11 mouse cellular contexts compared by ENCODE assay signal in the genomic region with DNA sequence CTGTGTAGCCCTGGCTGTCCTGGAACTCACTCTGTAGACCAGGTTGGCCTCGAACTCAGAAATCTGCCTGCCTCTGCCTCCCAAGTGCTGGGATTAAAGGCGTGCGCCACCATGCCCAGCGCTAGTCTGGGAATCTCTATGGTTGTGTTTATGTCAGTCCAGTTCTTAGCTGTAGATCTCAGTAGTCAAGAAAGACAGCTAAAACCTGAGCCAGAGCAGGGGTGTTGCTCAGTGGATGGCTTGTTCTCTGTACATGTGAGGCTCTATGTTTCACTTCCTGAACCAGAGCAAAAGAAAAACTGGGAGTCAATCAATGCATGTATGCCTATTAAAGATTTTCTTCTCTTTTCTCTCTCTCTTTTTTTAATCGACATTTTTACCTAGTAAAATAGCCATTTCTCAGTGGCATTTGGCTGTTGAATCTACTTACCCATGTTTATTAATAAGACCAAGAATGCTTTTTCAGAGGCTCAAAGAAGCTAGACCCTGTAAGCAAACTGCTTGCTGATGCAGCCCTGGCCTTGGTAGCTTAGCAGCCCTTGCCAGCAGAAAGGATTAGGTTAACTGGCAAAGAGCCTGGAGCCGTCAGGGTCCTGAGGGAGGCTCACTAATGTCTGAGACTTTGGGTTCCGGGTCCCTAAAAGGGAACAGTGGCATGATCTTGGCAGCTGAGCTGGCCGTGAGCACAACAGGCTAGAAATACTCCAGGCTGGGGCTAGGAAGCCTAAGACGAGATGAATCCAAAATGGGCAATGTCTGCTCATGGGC.
DNase-seq lines count a peak whose midpoint lies in the region; ATAC-seq lines count a peak whose summit lies in the region.
"Had no signal": no experiment of that assay in that cellular context is flagged by ENCODE, and none has a peak within 500 bp of the region (broad histone marks: within the 10 kb centered on the region; RNA-seq: fewer than 3 reads in every experiment).

No protein-coding gene starts in this region.

- H3K4me1 ChIP-seq in kidney, embryonic 15.5 days, result no peaks in the 10 kb centered on the region

- no peak overlapping the region for H3K4me3 ChIP-seq in kidney, embryonic 15.5 days (replicated peaks)
- H3K4me3 ChIP-seq: heart, embryonic 13.5 days had no signal

- peak; percentile 31; the same call in 1 of the 2 replicates for ATAC-seq in granulocyte monocyte progenitor cell, adult 5-6 weeks (replicated peaks; ENCODE audit: poor library complexity, severe bottlenecking)
- ATAC-seq in kidney, embryonic 15.5 days (replicated peaks; ENCODE audit: low FRiP score), result no peak

- no peak overlapping the region for H3K27ac ChIP-seq in kidney, embryonic 15.5 days
- H3K27ac ChIP-seq: heart, embryonic 13.5 days had no signal

- peak; percentile 13 for DNase-seq in adrenal gland, postnatal 25 days
- no peak for DNase-seq in adrenal gland, adult 8-10 months
- DNase-seq in ovary, postnatal 36 days (ENCODE audit: low spot score), result peak; percentile 11
- no peak for DNase-seq in ovary, adult 18-20 months (ENCODE audit: low spot score)
- peak; percentile 14 to 39 for DNase-seq in right cerebral cortex, postnatal 36 days (ENCODE audit: low spot score in 2 of 2)
- no peak for DNase-seq in lung, postnatal 4 days
- DNase-seq: kidney, postnatal 14 days had no signal

- WGBS in kidney, embryonic 15.5 days, result 87% methylated on average over 9 of the region's 9 CpGs

- H3K9me3 ChIP-seq in kidney, embryonic 15.5 days (replicated peaks), result no peaks in the 10 kb centered on the region
- H3K9me3 ChIP-seq: heart, embryonic 13.5 days; megakaryocyte, embryonic 14.5 days had no signal

- H3K36me3 ChIP-seq in kidney, embryonic 15.5 days, result no peaks in the 10 kb centered on the region
- H3K36me3 ChIP-seq: heart, embryonic 13.5 days had no signal

- no peak overlapping the region for H3K9ac ChIP-seq in kidney, embryonic 15.5 days
- H3K9ac ChIP-seq: heart, embryonic 13.5 days had no signal

- no peaks in the 10 kb centered on the region for H3K27me3 ChIP-seq in kidney, embryonic 15.5 days

- no peak overlapping the region for H3K4me2 ChIP-seq in kidney, embryonic 15.5 days
- H3K4me2 ChIP-seq: heart, embryonic 13.5 days had no signal

Comparison
In these comparisons a context has a peak if more than half of its experiments do, and no peak if none do; other contexts are left out.
1. DNase-seq: peak in adrenal gland, postnatal 25 days (single experiment), ovary, postnatal 36 days (single experiment) and right cerebral cortex, postnatal 36 days (2 of 2); none in adrenal gland, adult 8-10 months (single experiment), ovary, adult 18-20 months (single experiment) and lung, postnatal 4 days (0 of 2).